Mouse (Mus musculus) forebrain, embryonic 15.5 days (tissue): Measurements from ENCODE around the gene Thbs2. TPM values are rescaled to one million over a fixed set of nuclear protein-coding genes. Genes with fewer than 3 reads are reported as not detected.

Experiments used
- ATAC-seq: fragments of 200-750 bp; cut with Nextera tagmentation; replicated peaks from 2 replicates; pipeline ENCODE4 v1.8.0; 2017; ENCODE audit warnings: mild to moderate bottlenecking, moderate TSS enrichment, moderate library complexity
- H3K27ac ChIP-seq: fragments of 300-500 bp; sonication (generic); replicated peaks from 2 replicates; pipeline ENCODE4 v1.5.1; 2015; ENCODE audit warnings: mild to moderate bottlenecking, inconsistent platforms
- H3K27me3 ChIP-seq: fragments of 300-500 bp; sonication (generic); 2 replicates; pipeline ENCODE4 v1.6.1; 2015; ENCODE audit warnings: inconsistent platforms
- H3K36me3 ChIP-seq: fragments of 300-500 bp; sonication (generic); 2 replicates; pipeline ENCODE4 v1.6.1; 2015; ENCODE audit warnings: mild to moderate bottlenecking, inconsistent platforms
- H3K4me1 ChIP-seq: fragments of 300-500 bp; sonication (generic); 2 replicates; pipeline ENCODE4 v1.6.1; 2015; ENCODE audit warnings: inconsistent platforms
- H3K4me2 ChIP-seq: fragments of 300-500 bp; sonication (generic); replicated peaks from 2 replicates; pipeline ENCODE4 v1.6.1; 2015; ENCODE audit warnings: mild to moderate bottlenecking, inconsistent platforms
- H3K4me3 ChIP-seq: fragments of 300-500 bp; sonication (generic); 2 replicates; pipeline ENCODE4 v1.5.1; 2015; ENCODE audit warnings: mild to moderate bottlenecking, inconsistent platforms
- H3K9ac ChIP-seq: fragments of 300-500 bp; sonication (generic); replicated peaks from 2 replicates; pipeline ENCODE4 v1.6.1; 2015; ENCODE audit warnings: mild to moderate bottlenecking, inconsistent platforms
- H3K9me3 ChIP-seq: fragments of 300-500 bp; sonication (generic); 2 replicates; pipeline ENCODE4 v1.6.1; 2016; ENCODE audit warnings: inconsistent platforms
- WGBS: fragments of 180-500 bp; shearing (Covaris S2); methylation state at CpG from one replicate; pipeline ENCODE4 v1.1.7; 2015; ENCODE audit warnings: mixed read lengths; 5-methylcytosine and 5-hydroxymethylcytosine counted together
- polyA plus RNA-seq: library from polyadenylated mRNA; unstranded; fragments of >200 nt; fragmentation: Nextera tagmentation; extraction: Ambion mirVana; gene quantifications from 2 replicates; pipeline ENCODE4 v1.2.1, GENCODE M21; 2015

Thbs2 gene
- polyA plus RNA-seq: 0.84 and 1.2 TPM in 2 replicates

DNA sequence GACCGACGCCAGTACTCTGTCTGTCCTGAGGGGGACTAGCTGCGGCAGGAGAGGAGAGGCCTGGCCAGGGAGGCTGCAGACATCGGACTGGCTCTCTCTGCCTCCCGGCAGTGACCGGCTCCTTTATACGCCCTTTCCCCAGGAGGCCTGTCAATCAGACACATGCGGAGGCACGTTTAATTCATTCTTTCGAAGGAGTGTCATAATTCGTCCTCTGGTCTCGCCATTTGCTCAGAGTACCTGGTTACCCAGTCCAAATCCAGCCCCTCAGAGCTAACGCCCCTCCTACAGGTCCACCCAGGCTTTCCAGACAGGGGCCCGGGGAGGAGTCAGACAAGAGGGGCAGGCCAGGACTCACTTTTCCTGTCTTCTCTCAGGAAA lies at the start of gene Thbs2:
Thbs2 (minus strand) TSS at position 242 of the 381 bp plus-strand sequence.
- H3K4me3 ChIP-seq: peak within 1 kb of the TSS; percentile 24; the same call in 1 of the 2 replicates
- ATAC-seq: peak; percentile 62; the same call in 1 of the 2 replicates
- peaks cover 11% of the 10 kb centered on the region for H3K4me1 ChIP-seq
- WGBS: under 1% methylated on average over 14 of the region's 14 CpGs
- 0 out of 2 replicates have a peak within 1 kb of the TSS, but pooled peaks have one; percentile 11 for H3K9ac ChIP-seq
- no peak within 1 kb of the TSS for H3K27ac ChIP-seq
- no peaks in the 10 kb centered on the region for H3K9me3 ChIP-seq
- no peaks in the 10 kb centered on the region for H3K27me3 ChIP-seq
- H3K36me3 ChIP-seq: no peaks in the 10 kb centered on the region
- H3K4me2 ChIP-seq: peak within 1 kb of the TSS; percentile 39

DNA sequence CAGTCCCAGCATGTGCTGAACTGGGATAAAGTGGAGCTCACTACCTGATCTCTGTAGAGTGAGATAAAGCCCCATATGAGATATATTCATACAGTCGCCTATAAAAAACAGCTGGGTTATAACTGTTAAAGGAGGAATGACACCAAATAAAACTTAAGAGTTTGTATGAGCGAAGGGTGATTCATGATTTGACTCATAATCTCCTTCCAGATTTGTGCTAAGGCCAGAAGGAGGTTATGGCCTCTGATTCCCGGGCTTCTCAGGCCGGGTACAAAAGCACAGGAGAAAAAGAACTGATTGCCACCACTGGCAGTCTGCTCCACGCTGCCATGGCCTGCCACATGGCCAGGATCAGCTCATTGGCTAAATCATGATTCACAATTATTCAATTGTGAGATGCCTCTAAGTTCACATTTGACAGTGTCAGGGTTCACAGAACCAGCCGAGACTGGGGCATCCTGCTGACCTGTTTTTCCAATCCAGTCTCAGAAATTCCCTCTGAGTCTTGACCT lies 41.5 kb upstream of the Thbs2 start:
- Histone ChIP-seq H3K27me3 (no peaks in the 10 kb centered on the region), H3K4me1 (no peaks in the 10 kb centered on the region), H3K4me3 (no peak overlapping the region), H3K27ac (no peak overlapping the region), H3K9me3 (no peaks in the 10 kb centered on the region), H3K9ac (no peak overlapping the region), H3K36me3 (no peaks in the 10 kb centered on the region), H3K4me2 (no peak overlapping the region)
- ATAC-seq: no peak
- 87% methylated on average over 6 of the region's 6 CpGs for whole genome bisulfite sequencing

- no peak overlapping the region for H3K4me3 ChIP-seq
- H3K27me3 ChIP-seq: no peaks in the 10 kb centered on the region
- H3K9ac ChIP-seq: no peak overlapping the region
- no peak overlapping the region for H3K27ac ChIP-seq
- 78% methylated on average over 4 of the region's 4 CpGs for WGBS
- no peaks in the 10 kb centered on the region for H3K4me1 ChIP-seq
- H3K4me2 ChIP-seq: no peak overlapping the region
- H3K9me3 ChIP-seq: no peaks in the 10 kb centered on the region
- no peaks in the 10 kb centered on the region for H3K36me3 ChIP-seq
- ATAC-seq: no peak
Observed at GRCm38 (mm10) chr17:14734380-14734779, 40.3 kb upstream of the Thbs2 start.

DNA sequence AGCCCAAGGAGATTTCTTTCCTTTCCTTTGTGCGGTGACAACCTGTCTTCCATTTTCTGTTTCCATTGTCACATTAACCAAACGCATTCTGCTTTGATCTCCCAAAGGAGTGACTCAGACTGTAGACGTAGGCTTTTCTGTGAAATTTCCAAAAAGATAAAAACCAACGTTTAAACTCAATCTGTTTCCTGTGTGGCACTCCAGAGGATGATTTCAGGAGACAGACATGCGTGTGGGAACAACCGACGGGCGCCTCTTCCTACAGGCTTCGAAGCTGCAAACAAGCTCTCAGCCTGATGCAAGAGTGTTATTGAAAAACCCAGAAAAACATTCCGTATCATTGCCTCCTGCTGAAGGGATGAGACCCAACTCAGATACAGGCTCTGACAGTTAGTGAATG lies 39.9 kb upstream of the Thbs2 start:
- H3K4me1 ChIP-seq: no peaks in the 10 kb centered on the region
- no peak overlapping the region for H3K4me3 ChIP-seq
- H3K9me3 ChIP-seq: no peaks in the 10 kb centered on the region
- no peak overlapping the region for H3K27ac ChIP-seq
- no peak overlapping the region for H3K9ac ChIP-seq
- H3K36me3 ChIP-seq: no peaks in the 10 kb centered on the region
- ATAC-seq: no peak
- WGBS: 69% methylated on average over 10 of the region's 10 CpGs
- no peak overlapping the region for H3K4me2 ChIP-seq
- H3K27me3 ChIP-seq: no peaks in the 10 kb centered on the region

DNA sequence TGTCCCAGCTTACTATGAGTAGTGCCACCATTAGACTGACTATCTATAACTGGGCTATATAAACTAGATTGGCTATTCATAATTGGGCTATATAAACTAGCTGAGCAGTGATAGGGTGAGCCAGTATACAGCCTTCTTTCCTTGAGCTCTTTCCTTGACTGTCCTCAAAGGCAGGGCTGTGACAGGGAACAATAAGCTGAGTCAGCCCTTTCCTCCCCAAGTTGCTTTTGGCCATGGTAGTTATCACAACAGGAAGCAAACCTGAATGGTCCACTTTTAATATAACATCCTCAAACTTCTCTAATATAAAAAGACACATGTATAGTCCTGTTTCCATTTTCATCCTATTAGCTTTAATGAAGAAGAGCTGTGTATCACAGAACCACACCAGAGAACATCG lies 39.0 kb upstream of the Thbs2 start:
- no peaks in the 10 kb centered on the region for H3K27me3 ChIP-seq
- no peaks in the 10 kb centered on the region for H3K9me3 ChIP-seq
- H3K36me3 ChIP-seq: no peaks in the 10 kb centered on the region
- no peaks in the 10 kb centered on the region for H3K4me1 ChIP-seq
- H3K4me3 ChIP-seq: no peak overlapping the region
- H3K27ac ChIP-seq: no peak overlapping the region
- no peak overlapping the region for H3K4me2 ChIP-seq
- no peak for ATAC-seq
- 95% methylated on average over 1 of the region's 1 CpGs for WGBS
- H3K9ac ChIP-seq: no peak overlapping the region

DNA sequence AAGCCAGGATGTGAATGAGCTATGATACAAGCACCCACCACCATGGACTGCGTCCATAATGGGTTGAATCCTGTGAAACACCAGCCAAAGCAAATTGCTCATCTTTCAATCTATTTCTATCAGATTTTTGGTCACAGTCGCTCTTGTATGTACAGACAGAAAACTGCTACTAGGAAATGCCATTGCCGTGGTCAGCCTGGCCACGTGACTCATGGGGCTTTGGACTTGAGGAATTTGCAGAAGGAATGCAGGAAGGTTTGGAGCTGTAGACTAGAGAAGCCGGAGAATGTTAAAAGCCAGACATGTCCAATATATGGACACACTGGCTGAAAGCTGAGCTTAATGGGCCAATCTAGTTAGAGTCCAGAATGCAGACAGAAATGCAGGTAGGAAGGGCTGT lies 36.6 kb upstream of the Thbs2 start:
- 91% methylated on average over 5 of the region's 5 CpGs for WGBS
- no peaks in the 10 kb centered on the region for H3K9me3 ChIP-seq
- no peak overlapping the region for H3K4me3 ChIP-seq
- H3K27ac ChIP-seq: no peak overlapping the region
- ATAC-seq: no peak
- H3K27me3 ChIP-seq: no peaks in the 10 kb centered on the region
- H3K36me3 ChIP-seq: no peaks in the 10 kb centered on the region
- no peak overlapping the region for H3K4me2 ChIP-seq
- no peaks in the 10 kb centered on the region for H3K4me1 ChIP-seq
- H3K9ac ChIP-seq: no peak overlapping the region

DNA sequence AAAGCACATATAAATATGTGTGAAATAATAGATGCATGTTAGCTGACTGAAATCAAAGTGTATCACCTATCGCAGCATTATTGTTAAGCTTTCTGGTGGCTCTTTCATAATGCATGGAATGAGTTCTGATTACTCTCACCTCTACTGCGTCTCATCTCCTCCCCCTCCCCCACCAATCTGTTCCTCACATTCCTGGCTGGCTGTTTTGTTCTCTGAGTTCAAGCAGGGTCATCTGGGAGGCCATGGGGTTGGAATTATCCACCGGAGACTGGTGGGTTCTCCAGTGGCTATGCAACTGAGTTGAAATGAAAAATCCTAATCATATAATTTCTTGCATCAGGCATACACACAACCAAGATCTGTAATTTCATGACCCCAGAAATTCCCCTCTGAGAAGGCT lies 33.4 kb upstream of the Thbs2 start:
- no peak for ATAC-seq
- no peak overlapping the region for H3K4me3 ChIP-seq
- H3K9me3 ChIP-seq: no peaks in the 10 kb centered on the region
- H3K4me1 ChIP-seq: no peaks in the 10 kb centered on the region
- H3K4me2 ChIP-seq: no peak overlapping the region
- WGBS: 31% methylated on average over 3 of the region's 3 CpGs
- H3K9ac ChIP-seq: no peak overlapping the region
- no peaks in the 10 kb centered on the region for H3K27me3 ChIP-seq
- H3K36me3 ChIP-seq: no peaks in the 10 kb centered on the region
- H3K27ac ChIP-seq: no peak overlapping the region

GRCm38 (mm10) chr17:14724786-14725185 lies 30.8 kb upstream of the Thbs2 start:
- Histone ChIP-seq H3K9ac (no peak overlapping the region), H3K4me3 (no peak overlapping the region), H3K9me3 (no peaks in the 10 kb centered on the region), H3K4me1 (no peaks in the 10 kb centered on the region), H3K27me3 (no peaks in the 10 kb centered on the region), H3K36me3 (no peaks in the 10 kb centered on the region), H3K27ac (no peak overlapping the region), H3K4me2 (no peak overlapping the region)
- no peak for ATAC-seq
- WGBS: 71% methylated on average over 2 of the region's 2 CpGs

- H3K4me3 ChIP-seq: no peak overlapping the region
- H3K9ac ChIP-seq: no peak overlapping the region
- no peaks in the 10 kb centered on the region for H3K9me3 ChIP-seq
- ATAC-seq: no peak
- H3K27me3 ChIP-seq: no peaks in the 10 kb centered on the region
- no peaks in the 10 kb centered on the region for H3K36me3 ChIP-seq
- H3K4me2 ChIP-seq: no peak overlapping the region
- no peaks in the 10 kb centered on the region for H3K4me1 ChIP-seq
- H3K27ac ChIP-seq: no peak overlapping the region
- 85% methylated on average over 4 of the region's 4 CpGs for WGBS
Observed at GRCm38 (mm10) chr17:14721325-14721724, 27.3 kb upstream of the Thbs2 start.

- H3K27ac ChIP-seq: no peak overlapping the region
- H3K36me3 ChIP-seq: no peaks in the 10 kb centered on the region
- H3K4me3 ChIP-seq: no peak overlapping the region
- ATAC-seq: no peak
- WGBS: 85% methylated on average over 4 of the region's 4 CpGs
- H3K4me2 ChIP-seq: no peak overlapping the region
- H3K27me3 ChIP-seq: no peaks in the 10 kb centered on the region
- no peak overlapping the region for H3K9ac ChIP-seq
- no peaks in the 10 kb centered on the region for H3K9me3 ChIP-seq
- H3K4me1 ChIP-seq: no peaks in the 10 kb centered on the region
Observed at GRCm38 (mm10) chr17:14720912-14721311, 26.9 kb upstream of the Thbs2 start.

- H3K36me3 ChIP-seq: no peaks in the 10 kb centered on the region
- WGBS: 86% methylated on average over 7 of the region's 7 CpGs
- no peaks in the 10 kb centered on the region for H3K9me3 ChIP-seq
- no peak overlapping the region for H3K4me3 ChIP-seq
- H3K4me1 ChIP-seq: no peaks in the 10 kb centered on the region
- no peak overlapping the region for H3K27ac ChIP-seq
- no peak for ATAC-seq
- no peak overlapping the region for H3K4me2 ChIP-seq
- H3K9ac ChIP-seq: no peak overlapping the region
- H3K27me3 ChIP-seq: no peaks in the 10 kb centered on the region
Observed at GRCm38 (mm10) chr17:14720227-14720626, 26.2 kb upstream of the Thbs2 start.

- Histone ChIP-seq H3K27me3 (no peaks in the 10 kb centered on the region), H3K9me3 (no peaks in the 10 kb centered on the region), H3K9ac (no peak overlapping the region), H3K4me3 (no peak overlapping the region), H3K27ac (no peak overlapping the region), H3K4me1 (no peaks in the 10 kb centered on the region), H3K36me3 (no peaks in the 10 kb centered on the region), H3K4me2 (no peak overlapping the region)
- WGBS: 56% methylated on average over 4 of the region's 4 CpGs
- no peak for ATAC-seq
Observed at GRCm38 (mm10) chr17:14718801-14719200, 24.8 kb upstream of the Thbs2 start.

GRCm38 (mm10) chr17:14714782-14715181 lies 20.7 kb upstream of the Thbs2 start:
- H3K9ac ChIP-seq: no peak overlapping the region
- H3K27me3 ChIP-seq: no peaks in the 10 kb centered on the region
- no peak for ATAC-seq
- H3K4me1 ChIP-seq: no peaks in the 10 kb centered on the region
- H3K27ac ChIP-seq: no peak overlapping the region
- 61% methylated on average over 8 of the region's 8 CpGs for WGBS
- no peak overlapping the region for H3K4me2 ChIP-seq
- H3K9me3 ChIP-seq: no peaks in the 10 kb centered on the region
- H3K36me3 ChIP-seq: no peaks in the 10 kb centered on the region
- no peak overlapping the region for H3K4me3 ChIP-seq
